Mouse (Mus musculus): ENCODE measurements around the gene Mllt3.

Mllt3 gene

DNA sequence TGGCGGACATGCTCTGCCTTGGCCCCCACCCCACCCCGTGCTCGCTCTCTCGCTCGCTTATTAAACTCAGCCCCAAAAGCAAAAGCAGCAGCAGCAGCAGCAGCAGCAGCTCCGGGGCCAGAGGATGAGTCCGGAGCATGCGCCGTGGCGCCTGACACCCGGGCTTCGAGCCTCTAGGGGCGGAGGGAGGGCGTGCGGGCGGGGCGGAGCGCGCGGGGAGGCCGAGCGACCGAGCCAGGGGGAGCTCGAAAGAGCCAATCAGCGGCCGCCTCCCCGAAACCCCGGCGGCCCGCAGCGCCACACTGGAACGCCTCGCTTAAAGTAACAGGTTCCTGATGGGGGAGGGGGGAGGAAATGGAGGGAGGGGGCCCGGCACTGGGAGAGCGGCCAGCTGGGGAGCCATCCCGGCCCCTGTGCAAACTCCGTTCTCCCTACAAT lies at the start of gene Mllt3:
TSS of gene Mllt3 (minus strand) at position 149 of the 438 bp plus-strand sequence.
- peak; percentile 96 for DNase-seq (ENCODE audit: low spot score)

DNA sequence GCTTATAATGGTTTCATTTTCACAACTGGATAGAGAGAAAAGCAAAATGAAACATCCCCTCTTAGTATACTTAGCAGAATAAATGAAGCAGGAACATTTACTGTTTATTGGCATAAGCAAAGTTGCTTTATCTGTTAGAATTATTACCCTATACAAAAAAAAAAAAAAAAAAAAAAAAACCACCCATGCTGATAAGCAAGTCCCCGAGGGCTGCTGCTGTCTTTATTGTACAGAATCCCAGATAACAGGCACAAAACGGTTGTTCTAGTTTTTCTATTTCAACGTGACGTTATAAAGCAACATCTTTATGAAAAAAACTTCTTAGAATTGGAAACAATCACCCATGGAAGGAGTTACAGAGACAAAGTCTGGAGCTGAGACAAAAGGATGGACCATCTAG lies 49.2 kb upstream of the Mllt3 start:
- no peak for DNase-seq (ENCODE audit: low spot score)

DNA sequence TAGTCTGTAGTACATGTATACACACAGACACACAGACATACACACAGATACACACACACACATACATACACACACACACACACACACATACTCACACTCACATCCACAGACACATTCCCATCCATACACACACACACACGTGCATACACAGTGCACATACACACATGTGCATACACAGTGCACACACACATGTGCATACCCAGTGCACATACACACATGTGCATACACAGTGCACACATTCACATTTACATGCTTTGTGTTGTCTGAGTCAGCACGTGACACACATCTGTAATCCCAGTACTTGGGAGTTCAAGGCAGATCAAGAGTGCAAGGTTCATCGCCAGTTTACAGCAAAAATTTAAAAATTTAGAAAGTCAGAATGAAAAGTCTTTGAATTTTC lies 48.7 kb upstream of the Mllt3 start:
- DNase-seq (ENCODE audit: low spot score), result no peak

DNA sequence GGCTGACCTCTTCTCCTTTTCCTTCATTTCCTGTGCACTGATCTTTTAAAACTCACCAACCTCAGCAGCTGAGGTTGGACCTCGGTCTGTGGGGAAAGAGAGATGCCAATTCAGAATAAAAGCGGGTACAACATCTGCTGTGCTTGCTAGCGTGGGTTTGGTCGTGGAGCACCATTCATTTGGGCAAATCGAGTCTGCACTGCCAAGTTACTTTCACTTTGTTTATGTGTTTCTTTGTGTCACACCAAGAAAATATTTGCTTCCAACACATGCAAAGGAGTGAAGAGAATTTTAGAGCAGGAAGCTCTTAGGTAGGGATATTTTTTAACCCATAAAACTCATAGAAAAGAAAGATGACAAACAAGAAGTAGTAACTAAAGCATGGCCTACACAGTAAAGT lies 48.3 kb upstream of the Mllt3 start:
- DNase-seq (ENCODE audit: low spot score), result no peak

DNA sequence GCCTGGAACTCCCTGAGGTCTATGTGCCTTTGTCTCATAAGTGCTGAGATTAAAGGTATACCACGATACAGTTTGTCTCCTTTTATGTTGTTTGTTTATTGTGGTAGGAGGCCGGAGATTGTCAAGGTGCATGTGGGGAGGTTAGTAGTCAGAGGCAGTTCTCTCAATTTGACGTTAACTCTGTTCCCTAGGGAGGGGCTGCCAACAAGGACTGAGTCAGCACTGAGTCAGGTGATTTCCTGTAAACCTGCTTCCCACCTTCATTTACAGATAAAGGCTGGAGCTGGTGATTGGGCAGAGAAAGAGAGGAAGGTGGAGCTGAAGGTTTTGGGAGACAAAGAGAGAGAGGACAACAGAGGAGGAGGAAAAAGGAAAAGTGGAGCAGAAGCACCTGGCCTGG lies 45.8 kb upstream of the Mllt3 start:
- DNase-seq (ENCODE audit: low spot score), result no peak

DNA sequence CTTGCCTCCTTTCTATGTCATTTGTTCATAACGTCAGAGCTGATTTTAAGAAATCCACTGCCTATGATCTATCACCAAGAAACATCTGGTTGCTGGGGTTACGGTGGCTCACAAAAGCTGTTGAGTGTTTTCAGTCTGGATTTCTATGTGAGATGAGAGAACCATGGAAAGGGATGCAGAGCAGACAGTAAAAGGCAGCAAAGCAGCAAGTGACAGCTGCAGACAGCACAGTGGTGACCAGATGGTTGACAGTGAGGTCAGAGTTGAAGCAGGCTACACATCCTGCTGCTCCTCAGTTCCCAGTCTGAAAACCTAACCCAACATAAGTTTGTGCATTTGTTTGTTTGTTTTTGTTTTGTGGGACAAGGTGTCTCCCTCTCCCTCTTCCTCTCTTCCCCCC lies 42.2 kb upstream of the Mllt3 start:
- DNase-seq (ENCODE audit: low spot score), result no peak

DNA sequence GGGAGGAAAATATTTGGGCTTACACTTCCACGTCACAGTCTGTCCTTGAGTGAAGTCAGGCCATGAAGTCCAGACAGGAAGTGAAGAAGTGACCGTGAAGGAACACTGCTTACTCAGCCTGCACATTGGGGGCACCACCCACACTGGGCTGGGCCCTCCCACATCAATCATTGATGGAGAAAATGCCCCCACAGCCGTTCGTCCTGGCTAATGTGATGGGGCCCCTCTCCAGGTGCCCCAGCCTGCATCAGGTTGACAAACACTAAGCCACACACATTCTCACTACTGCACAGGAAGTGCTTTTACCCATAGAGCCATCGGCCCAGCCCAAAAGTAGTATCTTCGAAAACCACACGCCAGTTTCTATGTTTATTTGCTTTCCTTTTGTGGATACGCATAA lies 13.1 kb upstream of the Mllt3 start:
- DNase-seq (ENCODE audit: low spot score), result no peak

DNA sequence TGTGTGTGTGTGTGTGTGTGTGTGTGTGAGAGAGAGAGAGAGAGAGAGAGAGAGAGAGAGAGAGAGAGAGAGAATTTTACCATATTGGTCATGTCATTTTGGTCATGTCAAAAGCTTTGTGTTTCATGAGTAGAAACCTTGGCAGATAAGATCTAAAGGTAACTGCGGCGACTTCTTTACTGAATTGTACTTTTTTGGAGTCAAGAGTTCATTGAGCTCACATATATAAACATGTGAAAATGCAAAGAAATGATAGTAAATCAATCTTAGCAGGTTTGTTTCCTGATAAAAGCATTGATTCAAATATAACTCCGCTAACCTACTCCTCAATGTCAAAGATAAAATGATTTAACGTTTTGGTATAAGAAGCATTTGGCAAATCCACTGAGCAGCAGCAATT lies 12.0 kb upstream of the Mllt3 start:
- DNase-seq (ENCODE audit: low spot score), result no peak

DNA sequence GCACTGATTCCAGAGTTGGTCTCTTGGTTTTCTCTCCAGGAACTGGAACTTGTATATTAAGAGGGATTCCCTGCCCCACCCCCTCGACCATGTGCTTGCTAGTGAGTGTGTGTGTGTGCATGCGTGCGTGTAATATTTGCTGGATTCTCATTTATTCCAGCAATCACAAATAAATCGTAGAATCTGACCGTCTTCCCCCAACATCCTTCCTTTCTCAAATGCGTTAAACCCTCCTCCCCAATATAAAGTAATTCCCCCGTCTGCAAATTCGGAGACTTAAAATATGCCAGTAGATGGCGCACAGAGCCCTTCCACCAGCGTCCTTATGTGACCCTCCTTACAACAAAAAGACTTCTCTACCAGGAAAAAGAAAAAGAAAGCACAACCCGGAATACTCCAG lies 2.2 kb upstream of the Mllt3 start:
- DNase-seq (ENCODE audit: low spot score), result peak; percentile 21

DNA sequence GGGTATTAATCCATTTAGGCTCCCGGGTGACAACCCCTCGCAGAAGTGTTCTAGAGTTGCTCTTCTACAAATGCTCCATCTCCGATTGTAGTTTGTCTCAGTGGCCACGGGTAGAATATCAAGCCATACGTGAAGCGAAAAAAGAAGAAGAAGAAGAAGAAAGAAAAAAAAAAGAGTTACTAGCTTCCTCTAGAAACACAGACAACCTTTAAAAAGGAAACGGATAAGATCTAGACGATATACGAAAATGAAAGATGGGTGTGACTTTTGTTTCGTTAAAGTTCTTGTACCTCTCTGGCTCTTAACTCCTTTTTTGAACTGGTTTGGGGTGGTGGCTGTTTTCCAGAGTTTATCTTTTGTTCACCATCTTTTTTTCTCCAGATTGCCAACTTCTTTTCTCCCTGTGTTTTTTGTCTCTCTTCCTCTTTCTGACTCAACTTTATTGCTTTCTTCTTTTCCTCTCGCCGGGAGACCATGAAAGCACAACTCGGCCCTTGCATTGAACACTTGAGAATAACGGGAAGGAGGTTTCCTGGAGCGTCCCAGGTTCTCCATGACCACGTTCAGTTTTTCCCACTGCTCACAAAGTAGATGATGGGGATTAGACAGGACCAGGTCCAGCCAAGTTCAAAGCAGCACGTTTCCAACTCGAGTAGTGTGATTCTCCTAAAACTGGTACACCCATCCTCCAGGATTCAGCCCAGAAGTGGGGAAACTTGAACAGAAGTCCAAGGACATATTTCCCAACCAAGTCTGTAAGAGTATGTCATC lies 1.4 kb upstream of the Mllt3 start:
- no peak for DNase-seq (ENCODE audit: low spot score)

DNA sequence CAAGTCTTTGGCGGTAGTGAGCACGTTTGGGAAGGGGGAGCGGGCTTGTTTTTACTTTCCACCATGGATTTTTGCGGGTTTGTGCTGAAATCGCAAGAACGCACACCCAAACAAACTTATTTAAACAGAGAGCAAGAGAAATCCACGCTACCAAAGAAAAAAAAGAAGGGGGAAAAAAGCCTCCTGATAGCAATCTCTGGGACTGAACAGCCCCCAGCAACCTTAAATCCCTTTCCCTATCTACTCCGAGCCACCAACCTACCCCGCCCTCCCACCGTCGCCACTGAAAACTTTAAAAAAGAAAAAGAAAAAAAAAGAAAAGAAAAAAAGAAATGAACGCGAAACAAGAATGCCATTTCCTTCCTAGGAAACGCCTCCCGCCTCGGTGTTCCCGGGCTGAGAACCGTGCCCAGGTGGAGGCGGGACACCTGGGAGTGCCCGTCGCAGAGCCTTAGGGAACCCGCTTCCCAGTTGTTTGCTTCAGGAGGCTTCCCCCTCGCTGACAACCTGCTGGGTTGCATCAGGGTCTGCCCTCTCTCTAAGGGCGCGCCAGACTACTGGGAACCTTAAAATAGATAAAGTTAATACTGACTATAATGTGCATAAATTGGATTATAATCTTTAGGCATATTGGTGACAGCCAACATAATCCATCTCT lies 694 bp upstream of the Mllt3 start:
- peak; percentile 14 for DNase-seq (ENCODE audit: low spot score)

DNA sequence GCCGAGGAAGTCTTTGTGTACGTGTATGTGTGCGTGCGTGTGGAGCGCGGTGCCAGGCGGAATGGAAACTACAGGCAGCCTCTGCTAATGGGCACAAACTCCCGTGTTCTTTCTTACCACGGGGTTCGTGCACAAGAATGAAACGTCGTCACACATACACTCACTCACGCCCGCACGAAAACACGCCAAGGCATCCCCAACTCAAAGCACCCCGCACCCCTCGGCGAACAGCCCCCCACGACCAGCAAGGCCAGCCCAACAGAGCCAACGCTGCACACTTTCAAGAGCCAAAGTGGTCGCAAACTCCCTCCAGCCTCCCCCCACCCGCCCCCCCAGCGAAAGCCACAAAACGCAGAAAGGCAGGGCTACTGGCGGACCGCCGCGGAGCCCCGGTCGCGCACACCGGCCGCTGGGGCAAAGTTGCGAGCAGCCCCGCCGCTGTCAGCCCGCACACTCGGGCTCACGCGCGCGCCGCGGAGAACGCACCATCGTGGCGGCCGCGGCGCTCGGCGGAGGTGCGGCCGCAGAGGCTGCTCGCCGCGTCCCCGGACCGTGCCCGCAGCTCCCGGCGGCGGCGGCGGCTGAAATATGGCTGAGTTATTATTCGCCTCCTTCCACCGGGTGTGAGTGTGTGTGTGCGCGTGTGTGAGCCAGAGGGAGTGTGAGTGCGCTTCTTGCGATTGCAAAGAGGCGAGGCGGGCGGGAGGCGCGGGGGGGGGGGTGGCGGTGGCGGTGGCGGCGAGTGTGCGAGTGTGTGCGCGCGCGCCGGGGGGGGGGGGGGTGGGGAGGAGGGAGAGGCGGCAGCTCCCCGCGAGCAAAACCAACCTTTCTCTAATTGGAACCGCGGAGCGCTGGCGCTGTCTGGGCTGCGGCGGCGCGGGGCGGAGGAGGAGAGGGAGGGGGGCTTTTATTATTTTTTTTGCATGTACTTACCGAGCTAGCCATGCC lies 739 bp downstream of the Mllt3 start:
- peak; percentile 42 for DNase-seq (ENCODE audit: low spot score)

DNA sequence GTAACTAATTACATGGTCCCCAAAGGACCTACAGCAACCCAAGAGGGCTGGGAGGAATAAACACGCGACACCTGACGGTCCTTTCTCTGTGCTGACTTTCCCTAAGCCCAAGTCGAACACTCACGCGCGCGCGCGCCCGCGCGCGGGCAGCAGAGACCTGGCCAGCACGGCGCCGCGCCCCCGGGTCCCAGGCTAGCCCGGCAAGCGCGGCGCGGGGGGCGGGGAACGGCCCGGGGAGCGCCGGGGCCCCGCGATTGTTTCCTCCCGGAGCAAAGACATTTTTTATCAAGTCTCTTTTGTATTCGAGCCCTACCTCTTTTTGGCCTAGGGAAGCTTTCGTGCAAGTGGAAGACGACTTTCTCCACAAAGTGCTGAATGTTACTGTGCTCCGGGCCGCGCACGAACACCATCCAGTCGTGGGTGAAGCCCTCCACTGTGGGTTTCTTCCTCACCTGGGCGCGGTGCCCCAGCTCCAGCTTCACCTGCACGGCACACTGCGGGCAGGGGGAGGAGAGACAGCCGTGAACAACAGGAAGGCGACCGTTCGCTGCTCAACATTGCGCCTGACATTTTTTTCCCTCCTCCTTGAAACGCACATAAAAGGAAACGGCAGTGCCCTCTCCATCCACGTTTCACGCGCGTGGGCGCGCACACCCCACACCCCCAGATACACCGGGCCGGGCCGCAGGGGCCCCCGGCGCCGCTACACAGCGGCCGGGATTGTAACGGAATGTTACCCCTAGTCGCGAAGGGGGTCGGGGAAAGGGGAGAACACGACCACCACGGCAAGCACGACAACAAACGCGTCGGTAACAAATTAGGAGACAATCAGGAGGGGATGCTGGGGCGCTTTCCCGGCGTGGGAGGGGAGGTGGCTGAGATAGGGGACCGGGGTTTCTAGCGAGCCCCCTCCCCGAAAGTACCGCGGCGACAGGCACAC lies 1.7 kb downstream of the Mllt3 start:
- DNase-seq (ENCODE audit: low spot score), result peak; percentile 19

DNA sequence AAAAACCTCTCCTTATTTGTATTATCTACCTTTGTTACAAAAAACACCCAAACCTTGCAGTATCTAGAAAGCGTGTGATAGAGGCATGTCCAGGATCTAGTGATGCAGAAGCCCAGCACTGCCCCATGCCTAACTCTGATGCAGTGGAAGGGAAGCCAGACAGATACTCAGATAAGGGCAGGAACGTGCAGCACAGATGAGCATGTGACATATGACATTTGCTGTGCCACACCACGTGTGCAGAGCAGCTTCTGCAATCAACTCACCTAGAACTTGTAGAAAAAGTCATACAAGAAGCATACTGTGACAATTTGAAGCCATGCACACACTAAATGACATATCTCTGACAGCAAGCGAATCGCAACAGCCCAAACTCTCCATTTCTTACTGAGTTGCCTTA lies 9.6 kb downstream of the Mllt3 start:
- DNase-seq (ENCODE audit: low spot score), result no peak

DNA sequence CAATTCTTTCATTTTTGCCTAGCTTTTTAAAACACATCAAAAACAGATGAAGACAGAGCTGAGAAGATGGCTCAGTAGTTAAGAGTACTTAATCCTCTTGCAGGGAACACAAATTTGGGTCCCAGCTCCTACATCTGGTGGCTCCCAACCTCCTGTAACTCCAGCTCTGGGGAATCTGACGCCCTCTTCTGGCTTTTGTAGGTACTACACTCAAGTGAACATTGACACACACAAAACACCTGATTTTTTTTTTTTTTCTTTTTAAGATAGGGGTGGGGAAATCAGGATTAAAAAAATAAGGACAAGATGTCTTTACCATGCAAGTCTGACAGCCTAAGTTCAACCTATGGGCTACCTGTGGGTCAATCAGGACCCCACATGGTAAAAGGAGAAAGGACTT lies 10.5 kb downstream of the Mllt3 start:
- no peak for DNase-seq (ENCODE audit: low spot score)

DNA sequence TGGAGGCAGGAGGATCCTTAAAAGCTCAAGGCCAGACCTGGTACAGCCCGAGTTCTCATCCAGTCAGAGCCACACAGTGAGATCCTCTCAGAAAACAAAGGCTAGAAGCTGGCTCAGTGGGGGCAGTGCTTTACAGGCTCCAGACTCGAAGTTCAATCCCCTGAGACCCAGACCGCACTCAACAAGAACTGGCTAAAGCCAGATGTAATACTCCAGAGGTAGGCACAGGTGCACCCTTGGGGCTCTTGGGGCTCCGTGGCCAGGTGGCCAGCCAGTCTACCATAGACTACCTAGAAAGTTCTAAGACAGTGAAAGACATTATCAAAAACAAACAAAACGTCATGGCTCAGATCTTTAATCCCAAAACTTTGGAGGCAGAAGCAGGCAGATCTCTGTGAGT lies 12.7 kb downstream of the Mllt3 start:
- no peak for DNase-seq (ENCODE audit: low spot score)

DNA sequence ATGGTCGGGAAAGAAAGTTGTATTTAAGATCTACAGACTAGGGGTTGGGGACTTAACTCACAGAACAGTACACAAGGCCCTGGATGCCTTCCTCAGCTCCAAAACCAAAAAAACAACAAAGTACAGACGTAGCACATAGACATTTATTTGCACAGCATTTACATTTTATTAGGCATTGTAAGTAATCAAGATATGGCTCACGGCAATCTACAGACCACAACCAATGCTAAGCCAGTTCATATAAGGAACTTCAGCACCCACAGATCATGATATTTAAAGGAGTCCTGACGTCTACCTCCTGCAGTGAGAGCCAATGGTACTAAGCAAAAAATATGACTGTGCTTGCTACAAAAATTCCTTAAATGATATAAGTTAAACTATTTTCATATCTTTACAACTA lies 13.5 kb downstream of the Mllt3 start:
- no peak for DNase-seq (ENCODE audit: low spot score)

DNA sequence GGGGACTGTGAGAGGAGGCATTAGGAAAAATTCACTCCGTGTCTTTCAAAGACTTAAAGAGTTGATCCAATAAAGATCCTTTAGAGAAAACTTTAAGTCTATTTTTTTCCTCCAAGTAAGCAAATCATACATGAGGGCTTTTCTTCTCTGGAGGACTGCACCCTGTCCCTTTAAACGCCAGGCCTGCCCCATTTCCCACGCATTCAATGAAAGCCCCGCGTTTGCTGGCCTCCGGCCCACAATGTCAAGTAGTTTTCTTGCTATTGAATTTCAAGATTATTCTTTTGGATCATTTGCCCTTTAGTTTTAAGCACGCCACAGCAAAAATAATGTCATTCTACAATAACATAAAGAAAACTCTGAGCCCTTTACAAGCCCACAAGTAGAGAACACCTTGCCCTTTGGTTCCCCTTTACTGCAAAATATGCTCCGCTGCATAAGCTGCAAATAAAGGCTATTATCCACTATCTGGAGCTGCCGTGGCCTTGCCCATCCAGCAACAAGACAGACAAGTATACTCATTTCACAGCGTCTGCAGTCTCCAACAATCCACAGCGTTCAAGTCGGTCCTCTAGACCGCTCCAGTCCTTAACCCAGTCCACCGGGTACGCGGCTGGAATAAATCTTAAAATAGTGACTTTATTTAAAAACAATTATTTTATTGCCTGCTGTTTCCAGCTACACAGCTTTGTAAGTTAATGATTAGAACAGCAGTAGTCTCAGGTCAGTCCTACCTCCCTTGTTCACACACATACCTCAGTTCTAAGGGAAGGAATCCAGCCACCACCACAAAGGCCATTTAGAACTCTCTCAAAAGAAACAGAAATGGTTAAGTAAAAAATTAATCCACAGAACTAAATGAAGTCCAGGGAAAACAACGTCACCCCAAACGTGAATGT lies 15.5 kb downstream of the Mllt3 start:
- no peak for DNase-seq (ENCODE audit: low spot score)

DNA sequence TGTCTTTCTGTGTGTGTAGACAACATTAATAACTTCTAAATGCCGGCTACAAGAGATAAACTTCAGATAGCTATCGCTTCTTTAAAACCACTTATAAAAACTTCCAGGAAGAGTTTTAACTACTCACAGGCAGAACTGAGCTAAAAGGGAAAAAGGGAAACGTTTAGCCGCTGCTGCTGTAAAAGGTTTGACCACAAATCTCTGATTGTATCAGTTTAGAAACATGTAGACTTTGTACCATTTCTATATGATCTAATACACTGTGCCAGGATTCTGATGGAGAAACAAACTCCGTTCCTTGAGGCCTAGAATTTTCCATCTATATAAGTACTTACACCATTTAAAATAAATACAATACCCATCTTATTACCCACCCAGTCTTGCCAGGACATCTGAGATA lies 17.4 kb downstream of the Mllt3 start:
- DNase-seq (ENCODE audit: low spot score), result no peak

DNA sequence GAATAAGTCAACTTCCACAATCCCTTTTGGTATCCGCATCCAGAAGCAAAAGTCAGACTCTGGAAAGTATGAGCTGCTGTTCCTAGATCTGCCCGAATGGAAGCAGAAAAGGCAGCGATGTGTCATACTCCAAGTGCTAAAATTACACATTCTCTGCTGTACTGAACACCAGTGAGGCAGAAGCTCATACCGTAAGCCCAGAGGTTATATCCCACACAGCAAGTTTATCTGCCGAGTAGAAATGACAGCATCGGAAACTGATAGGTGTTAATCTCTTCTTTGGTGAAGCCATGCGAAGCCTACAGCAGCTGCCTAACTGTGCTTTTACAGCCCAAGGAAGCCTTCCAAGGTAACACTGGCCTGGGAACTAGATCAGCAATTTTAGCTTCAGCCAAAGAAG lies 17.9 kb downstream of the Mllt3 start:
- no peak for DNase-seq (ENCODE audit: low spot score)

DNA sequence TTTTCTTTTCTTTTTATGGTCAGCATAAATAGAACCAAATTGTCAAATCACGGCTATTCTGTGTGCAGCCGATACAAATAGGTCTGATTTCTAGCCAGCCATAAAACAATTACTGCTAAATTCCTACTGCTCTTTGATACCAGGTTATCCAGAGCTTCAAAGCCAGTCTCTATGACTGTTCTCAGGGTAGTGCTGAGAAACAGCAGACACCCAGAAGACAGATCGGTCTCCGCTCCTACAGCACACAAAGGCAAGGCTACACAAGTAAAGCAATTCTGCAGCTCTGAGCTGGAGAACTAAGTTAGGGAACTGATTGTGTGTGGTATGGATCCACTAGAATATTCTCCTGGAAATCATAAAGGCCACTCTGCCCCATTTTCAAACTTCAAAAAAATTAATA lies 20.4 kb downstream of the Mllt3 start:
- no peak for DNase-seq (ENCODE audit: low spot score)
